Mouse (Mus musculus) kidney, embryonic 14.5 days (tissue): ENCODE data around the gene Vamp2. TPM values are rescaled to one million over a fixed set of nuclear protein-coding genes. Genes with fewer than 3 reads are reported as not detected.

ENCODE experiments used
- ATAC-seq: fragments of 200-750 bp; cut with Nextera tagmentation; 2 replicates; pipeline ENCODE4 v1.8.0; 2017; ENCODE audit warnings: moderate number of reproducible peaks, mild to moderate bottlenecking, moderate TSS enrichment, moderate library complexity; ENCODE audit not compliant: low FRiP score, low TSS enrichment
- H3K27ac ChIP-seq: fragments of 300-500 bp; sonication (generic); 2 replicates; pipeline ENCODE4 v1.5.1; 2014; ENCODE audit warnings: low read depth, mild to moderate bottlenecking, low read length, moderate library complexity, mixed read lengths
- H3K27me3 ChIP-seq: fragments of 300-500 bp; sonication (generic); 2 replicates; pipeline ENCODE4 v1.6.1; 2014; ENCODE audit warnings: mild to moderate bottlenecking, low read length; ENCODE audit not compliant: control insufficient read depth, insufficient read depth
- H3K36me3 ChIP-seq: fragments of 300-500 bp; sonication (generic); 2 replicates; pipeline ENCODE4 v1.6.1; 2014; ENCODE audit warnings: low read length, mixed read lengths; ENCODE audit not compliant: control insufficient read depth, insufficient read depth
- H3K4me1 ChIP-seq: fragments of 300-500 bp; sonication (generic); 2 replicates; pipeline ENCODE4 v1.6.1; 2014; ENCODE audit warnings: low read length, mixed read lengths; ENCODE audit not compliant: control insufficient read depth, insufficient read depth
- H3K4me2 ChIP-seq: fragments of 300-500 bp; sonication (generic); replicated peaks from 2 replicates; pipeline ENCODE4 v1.6.1; 2014; ENCODE audit warnings: low read depth, mild to moderate bottlenecking, low read length
- H3K4me3 ChIP-seq: fragments of 300-500 bp; sonication (generic); 2 replicates; pipeline ENCODE4 v1.5.1; 2014; ENCODE audit warnings: mild to moderate bottlenecking, low read length
- H3K9ac ChIP-seq: fragments of 300-500 bp; sonication (generic); 2 replicates; pipeline ENCODE4 v1.6.1; 2014; ENCODE audit warnings: low read depth, mild to moderate bottlenecking, low read length, moderate library complexity
- H3K9me3 ChIP-seq: fragments of 300-500 bp; sonication (generic); 2 replicates; pipeline ENCODE4 v1.6.1; 2016; ENCODE audit warnings: low read length; ENCODE audit not compliant: control insufficient read depth
- WGBS: fragments of 180-500 bp; shearing (Covaris S2); extraction: QIAGEN DNeasy Blood & Tissue Kit; methylation state at CpG from one replicate; pipeline ENCODE4 v1.1.7; 2014; 5-methylcytosine and 5-hydroxymethylcytosine counted together
- polyA plus RNA-seq: library from polyadenylated mRNA; unstranded; fragments of >200 nt; fragmentation: Nextera tagmentation; extraction: Ambion mirVana; gene quantifications from 2 replicates; pipeline ENCODE4 v1.2.1, GENCODE M21; 2014

Vamp2 gene
- polyA plus RNA-seq, 1 experiment from 2014 or later, result 86.5 TPM

DNA sequence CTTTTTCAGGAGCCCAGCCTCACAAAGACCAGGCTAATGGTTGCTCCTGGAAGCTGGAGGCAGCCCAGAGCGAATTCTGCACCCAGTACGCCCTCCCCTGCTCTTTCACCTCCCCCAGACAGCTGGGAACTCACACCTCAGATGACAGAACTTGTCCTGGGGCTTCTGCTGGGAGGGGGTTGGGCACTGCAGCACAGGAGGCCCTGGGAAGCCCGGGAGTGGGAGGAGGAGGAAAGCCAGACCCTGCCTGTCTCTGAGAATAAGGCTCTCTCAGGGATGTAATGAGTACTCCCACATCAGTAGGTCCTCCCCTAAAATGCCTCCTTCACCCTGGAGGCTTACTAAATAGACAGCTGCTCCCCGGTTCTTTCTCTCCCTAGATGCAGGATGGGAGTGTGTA, 1.2 kb upstream of the Vamp2 start:
- peak overlapping the region; percentile 12; the same call in 1 of the 2 replicates for H3K4me2 ChIP-seq
- peaks cover 21% of the 10 kb centered on the region for H3K4me1 ChIP-seq
- peak; percentile 44 for ATAC-seq
- H3K9ac ChIP-seq, result no peak overlapping the region
- H3K27me3 ChIP-seq, result no peaks in the 10 kb centered on the region
- H3K9me3 ChIP-seq, result no peaks in the 10 kb centered on the region
- peak overlapping the region; percentile 94 for H3K27ac ChIP-seq
- peaks cover 26% of the 10 kb centered on the region for H3K36me3 ChIP-seq
- WGBS, result 10% methylated on average over 4 of the region's 4 CpGs
- no peak overlapping the region for H3K4me3 ChIP-seq

DNA sequence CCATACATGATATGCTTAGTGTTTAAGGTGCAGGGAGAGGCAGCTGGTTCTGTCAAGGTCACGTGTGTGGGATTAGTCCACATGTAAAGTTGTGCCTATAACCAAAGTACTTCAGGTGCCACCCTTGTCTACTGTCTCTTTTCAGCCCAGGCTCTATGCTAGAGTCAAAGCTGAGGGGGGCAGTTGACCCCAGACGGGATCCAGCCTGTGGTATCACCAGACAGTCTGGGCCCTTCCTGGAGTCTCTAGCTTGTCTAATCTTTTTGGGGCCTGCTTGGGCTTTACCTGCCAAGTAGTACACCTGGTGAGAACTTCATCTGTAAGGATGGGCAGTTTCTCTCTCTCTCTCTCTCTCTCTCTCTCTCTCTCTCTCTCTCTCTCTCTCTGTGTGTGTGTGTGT, 693 bp upstream of the Vamp2 start:
- peak overlapping the region; percentile 94 for H3K27ac ChIP-seq
- ATAC-seq, result no peak

DNA sequence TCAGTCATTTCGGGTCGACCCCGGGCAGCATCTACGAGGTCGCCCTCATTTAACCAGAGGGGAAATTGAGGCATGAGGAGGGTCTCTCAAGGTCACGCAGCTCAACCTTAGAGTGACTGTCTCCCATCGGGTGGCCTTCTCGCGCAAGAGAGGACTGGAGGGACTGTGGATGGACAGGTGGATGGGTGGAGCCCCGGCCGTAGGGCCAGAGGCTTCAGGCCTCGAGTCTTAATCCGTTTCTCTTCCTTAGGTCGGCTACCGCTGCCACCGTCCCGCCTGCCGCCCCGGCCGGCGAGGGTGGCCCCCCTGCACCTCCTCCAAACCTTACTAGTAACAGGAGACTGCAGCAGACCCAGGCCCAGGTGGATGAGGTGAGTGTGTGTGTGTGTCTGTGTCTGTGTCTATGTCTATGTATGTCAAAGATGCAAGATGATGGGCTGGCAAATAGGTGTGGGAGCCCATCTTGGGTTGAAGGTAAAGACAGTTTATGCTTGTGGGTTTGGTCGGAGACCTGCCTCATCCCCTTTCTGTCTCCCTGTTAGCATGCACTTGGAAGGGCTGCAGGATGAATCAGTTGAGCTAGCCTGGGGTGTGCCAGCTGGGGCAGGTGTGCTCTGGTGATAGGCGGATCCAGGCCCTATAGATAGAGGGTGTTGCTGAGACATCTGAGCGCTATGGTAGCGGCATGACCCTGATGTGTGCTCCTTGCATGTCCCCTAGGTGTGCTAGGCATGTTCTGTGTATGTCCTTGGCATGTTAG, 746 bp downstream of the Vamp2 start:
- Histone ChIP-seq H3K4me3 (peak overlapping the region; percentile 100), H3K9me3 (no peaks in the 10 kb centered on the region), H3K9ac (peak overlapping the region; percentile 99), H3K4me2 (peak overlapping the region; percentile 95), H3K36me3 (peaks cover 33% of the 10 kb centered on the region), H3K27me3 (no peaks in the 10 kb centered on the region), H3K27ac (peak overlapping the region; percentile 94), H3K4me1 (peaks cover 21% of the 10 kb centered on the region)
- 18% methylated on average over 14 of the region's 25 CpGs for WGBS
- peak; percentile 28 for ATAC-seq

More for the DNA sequence above, 693 bp upstream of the Vamp2 start:
- no peak overlapping the region for H3K4me3 ChIP-seq
- peaks cover 21% of the 10 kb centered on the region for H3K4me1 ChIP-seq
- no peaks in the 10 kb centered on the region for H3K9me3 ChIP-seq
- no peak overlapping the region for H3K9ac ChIP-seq
- H3K4me2 ChIP-seq, result no peak overlapping the region
- 66% methylated on average over 2 of the region's 2 CpGs for WGBS
- peaks cover 29% of the 10 kb centered on the region for H3K36me3 ChIP-seq
- H3K27me3 ChIP-seq, result no peaks in the 10 kb centered on the region

DNA sequence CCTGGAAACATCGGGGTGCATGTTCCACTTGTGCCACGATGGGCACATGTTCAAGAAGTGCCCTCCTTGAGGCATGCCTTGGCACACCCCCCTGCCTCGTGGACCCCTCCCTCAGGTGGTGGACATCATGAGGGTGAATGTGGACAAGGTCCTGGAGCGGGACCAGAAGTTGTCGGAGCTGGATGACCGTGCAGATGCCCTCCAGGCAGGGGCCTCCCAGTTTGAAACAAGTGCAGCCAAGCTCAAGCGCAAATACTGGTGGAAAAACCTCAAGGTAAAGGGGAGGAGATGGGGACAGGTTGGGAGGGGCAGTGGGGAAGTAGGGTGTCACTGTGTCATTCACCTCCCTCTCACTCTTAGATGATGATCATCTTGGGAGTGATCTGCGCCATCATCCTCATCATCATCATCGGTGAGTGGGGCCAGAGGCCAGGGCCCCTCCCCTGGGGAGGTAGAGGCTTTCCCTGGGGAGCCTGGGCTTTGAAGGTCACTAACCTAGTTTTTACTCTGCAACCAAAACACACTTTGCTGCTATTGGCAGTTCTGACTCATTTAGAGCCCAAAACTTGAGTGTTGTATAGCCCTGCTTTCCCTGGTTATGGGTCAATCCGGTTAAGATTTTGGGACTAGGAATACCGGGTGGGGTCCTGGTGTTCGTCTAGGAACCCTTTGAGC, 1.5 kb downstream of the Vamp2 start:
- H3K4me1 ChIP-seq, result peaks cover 24% of the 10 kb centered on the region
- peaks cover 33% of the 10 kb centered on the region for H3K36me3 ChIP-seq
- H3K27ac ChIP-seq, result 0 out of 2 replicates have a peak overlapping the region, but pooled peaks have one; percentile 94
- peak overlapping the region; percentile 95 for H3K4me2 ChIP-seq
- 81% methylated on average over 12 of the region's 12 CpGs for WGBS
- no peak for ATAC-seq
- peak overlapping the region; percentile 100 for H3K4me3 ChIP-seq
- H3K9ac ChIP-seq, result peak overlapping the region; percentile 99
- no peaks in the 10 kb centered on the region for H3K9me3 ChIP-seq
- no peaks in the 10 kb centered on the region for H3K27me3 ChIP-seq

DNA sequence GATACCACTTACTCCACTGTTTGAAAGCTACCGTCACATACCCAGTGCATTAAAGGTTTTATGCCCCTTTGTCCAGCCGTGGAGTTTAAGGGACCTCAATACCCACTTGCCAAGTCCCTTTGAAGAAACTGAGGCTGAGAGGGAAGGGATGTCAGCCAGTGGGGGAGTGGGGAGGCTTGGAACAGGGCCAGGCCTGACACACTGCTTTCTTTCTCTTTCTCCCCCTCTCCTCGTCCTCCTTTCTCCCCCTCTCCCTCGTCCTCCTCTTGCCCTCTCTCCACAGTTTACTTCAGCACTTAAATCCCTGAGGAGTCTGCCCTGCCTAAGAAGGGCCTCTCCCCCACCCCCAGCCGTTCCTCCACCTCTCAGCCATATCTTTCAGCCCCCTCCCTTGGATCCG, 2.1 kb downstream of the Vamp2 start:
- no peak overlapping the region for H3K4me3 ChIP-seq
- H3K4me2 ChIP-seq, result peak overlapping the region; percentile 95; the same call in 1 of the 2 replicates
- H3K4me1 ChIP-seq, result peaks cover 24% of the 10 kb centered on the region
- no peak for ATAC-seq
- H3K27ac ChIP-seq, result no peak overlapping the region
- H3K9ac ChIP-seq, result peak overlapping the region; percentile 99; the same call in 1 of the 2 replicates
- no peaks in the 10 kb centered on the region for H3K27me3 ChIP-seq
- H3K36me3 ChIP-seq, result peaks cover 33% of the 10 kb centered on the region
- 64% methylated on average over 4 of the region's 6 CpGs for WGBS
- no peaks in the 10 kb centered on the region for H3K9me3 ChIP-seq

DNA sequence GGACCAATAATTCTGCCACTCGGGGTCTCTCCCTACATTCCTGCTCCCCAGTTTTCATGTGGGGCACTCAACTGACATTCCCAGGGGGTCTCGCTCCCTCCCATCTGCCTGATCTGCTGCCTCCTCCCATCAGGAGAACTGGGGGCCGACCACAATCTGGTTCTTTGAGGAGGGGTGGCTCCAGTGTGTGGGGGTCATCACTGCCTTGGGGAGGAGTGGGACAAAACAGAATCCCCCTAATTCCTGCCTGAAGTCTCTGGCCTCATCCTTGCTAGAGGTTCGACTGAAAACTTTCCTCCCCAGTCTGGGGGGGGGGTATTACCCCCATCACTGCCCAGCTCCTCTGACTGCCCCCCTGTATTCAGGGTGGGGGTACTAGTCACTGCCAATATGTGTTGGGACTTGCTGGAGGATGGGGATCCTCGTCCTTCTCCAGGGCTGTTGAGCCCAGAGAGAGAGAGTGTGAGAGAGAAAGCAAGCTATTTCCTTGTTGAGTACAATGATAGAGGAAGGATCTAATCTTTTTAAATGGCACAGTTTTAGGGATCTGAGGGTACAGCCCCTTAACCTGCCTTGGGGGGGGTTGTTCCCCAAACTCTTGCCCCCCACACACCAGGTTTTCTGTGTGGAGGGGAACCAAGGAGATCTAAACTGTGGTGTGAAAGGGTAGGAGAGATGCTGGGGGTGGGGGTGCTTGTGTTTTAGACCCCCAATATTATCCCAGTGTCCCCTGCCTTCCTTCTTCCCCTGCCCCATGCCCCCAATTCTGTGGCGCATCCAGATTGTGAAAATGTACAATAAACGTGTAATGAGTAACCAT, 3.5 kb downstream of the Vamp2 start:
- 66% methylated on average over 7 of the region's 7 CpGs for WGBS
- no peak overlapping the region for H3K27ac ChIP-seq
- no peak overlapping the region for H3K9ac ChIP-seq
- H3K9me3 ChIP-seq, result no peaks in the 10 kb centered on the region
- H3K4me2 ChIP-seq, result no peak overlapping the region
- H3K36me3 ChIP-seq, result peaks cover 33% of the 10 kb centered on the region
- ATAC-seq, result no peak
- no peak overlapping the region for H3K4me3 ChIP-seq
- no peaks in the 10 kb centered on the region for H3K27me3 ChIP-seq
- H3K4me1 ChIP-seq, result peaks cover 32% of the 10 kb centered on the region

DNA sequence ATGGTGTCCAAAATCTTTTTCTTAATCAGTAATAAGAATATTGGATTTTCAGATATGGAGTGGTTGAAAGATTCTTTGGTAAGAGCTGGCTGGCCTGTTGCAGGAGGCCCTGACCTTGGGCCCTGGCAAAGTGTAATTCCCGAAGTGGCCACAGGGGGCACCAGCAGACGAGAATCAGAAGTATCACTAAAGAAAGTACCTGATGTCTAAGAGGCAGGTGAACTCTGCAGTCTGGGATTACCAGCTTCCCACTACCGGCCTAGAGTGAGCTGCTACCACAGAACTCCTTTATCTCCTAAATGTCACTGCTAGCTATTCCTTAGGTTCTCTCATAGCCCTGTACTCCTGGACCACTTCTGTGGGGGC, 4.1 kb downstream of the Vamp2 start:
- peaks cover 38% of the 10 kb centered on the region for H3K4me1 ChIP-seq
- H3K27ac ChIP-seq, result no peak overlapping the region

DNA sequence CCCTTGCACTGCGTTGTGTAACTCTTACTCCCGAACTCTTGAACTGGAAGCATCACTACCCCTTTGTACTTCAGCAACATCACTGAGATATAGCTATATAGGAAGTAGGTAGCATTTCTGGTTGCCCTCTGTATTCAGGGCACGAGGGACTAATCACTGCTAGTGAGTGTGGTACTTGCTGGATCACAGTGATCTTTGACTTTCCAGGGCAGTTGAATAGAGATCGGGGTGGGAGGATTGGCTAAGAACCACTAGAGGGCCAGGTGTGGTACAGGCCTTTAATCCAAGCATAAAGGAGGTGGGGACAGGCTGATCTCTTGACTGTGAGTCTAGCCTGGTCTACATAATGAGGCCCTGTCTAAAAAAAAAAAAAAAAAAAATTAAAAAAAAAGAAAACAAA, 4.6 kb downstream of the Vamp2 start:
- Histone ChIP-seq H3K27ac (no peak overlapping the region), H3K27me3 (no peaks in the 10 kb centered on the region), H3K4me2 (no peak overlapping the region), H3K36me3 (peaks cover 33% of the 10 kb centered on the region), H3K9ac (no peak overlapping the region), H3K9me3 (no peaks in the 10 kb centered on the region), H3K4me3 (no peak overlapping the region), H3K4me1 (peaks cover 43% of the 10 kb centered on the region)
- no peak for ATAC-seq
- 90% methylated on average over 4 of the region's 4 CpGs for WGBS

More for the DNA sequence above, 4.1 kb downstream of the Vamp2 start:
- Histone ChIP-seq H3K4me3 (no peak overlapping the region), H3K9ac (no peak overlapping the region), H3K9me3 (no peaks in the 10 kb centered on the region), H3K27me3 (no peaks in the 10 kb centered on the region), H3K4me2 (no peak overlapping the region), H3K36me3 (peaks cover 33% of the 10 kb centered on the region)
- 1% methylated on average over 3 of the region's 3 CpGs for WGBS
- no peak for ATAC-seq
